Mouse (Mus musculus) testis, postnatal 14 days (tissue): ENCODE measurements around the gene Sec11a.

Experiments
- DNase-seq: peaks from one replicate; pipeline ENCODE4 v3.0.0; 2021; ENCODE audit warnings: low spot score

Gene Sec11a

DNA sequence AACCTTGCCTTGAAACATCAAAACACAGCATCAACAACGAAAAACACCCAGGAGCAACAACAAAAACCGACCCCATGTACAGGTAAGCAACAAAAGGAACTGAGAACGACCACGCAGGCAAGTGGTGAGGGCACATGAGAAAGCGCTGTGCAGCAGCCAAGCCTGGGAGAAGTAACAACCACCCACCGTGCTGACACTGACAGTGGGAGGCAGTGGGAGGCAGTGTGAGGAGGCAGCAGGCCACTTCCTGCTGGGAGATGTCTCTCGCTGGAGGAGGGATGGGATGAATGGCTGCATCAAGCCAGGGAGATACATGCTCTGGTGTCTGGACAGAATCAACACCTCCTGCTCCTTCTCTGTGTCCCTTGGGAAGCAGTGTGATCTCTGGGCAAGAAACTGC lies 50.4 kb downstream of the Sec11a start:
- DNase-seq, result no peak

DNA sequence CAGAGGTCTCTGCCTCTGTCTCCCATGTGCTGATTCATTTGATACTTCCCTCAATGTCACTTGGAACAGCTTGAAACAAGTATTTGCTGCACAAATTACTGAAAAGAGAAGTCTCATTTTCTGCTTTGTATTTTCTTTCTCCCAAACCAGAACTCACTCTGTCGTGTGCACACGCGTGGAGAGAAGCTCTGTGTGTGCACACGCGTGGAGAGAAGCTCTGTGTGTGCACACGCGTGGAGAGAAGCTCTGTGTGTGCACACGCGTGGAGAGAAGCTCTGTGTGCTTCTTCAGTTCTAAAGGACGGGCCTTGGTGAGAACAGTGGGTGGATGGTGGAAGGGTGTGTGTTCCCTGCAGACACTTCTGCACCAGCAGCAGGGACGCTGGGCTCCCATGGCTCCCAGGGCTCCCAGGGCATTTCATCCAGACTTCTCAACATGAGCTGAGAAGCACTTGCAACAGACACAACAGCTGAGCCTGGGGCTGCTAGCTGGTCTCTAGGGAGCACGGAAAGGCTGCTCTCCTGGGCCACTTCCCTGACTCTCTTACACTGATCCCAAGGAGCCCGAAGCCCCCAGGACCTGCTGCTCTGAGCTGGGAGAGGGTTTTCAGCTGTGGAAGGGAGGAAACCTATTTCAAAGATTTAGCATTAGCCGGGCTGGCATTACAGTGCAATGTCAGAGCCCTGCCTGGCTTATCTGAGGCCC lies 52.6 kb downstream of the Sec11a start:
- DNase-seq, result no peak

DNA sequence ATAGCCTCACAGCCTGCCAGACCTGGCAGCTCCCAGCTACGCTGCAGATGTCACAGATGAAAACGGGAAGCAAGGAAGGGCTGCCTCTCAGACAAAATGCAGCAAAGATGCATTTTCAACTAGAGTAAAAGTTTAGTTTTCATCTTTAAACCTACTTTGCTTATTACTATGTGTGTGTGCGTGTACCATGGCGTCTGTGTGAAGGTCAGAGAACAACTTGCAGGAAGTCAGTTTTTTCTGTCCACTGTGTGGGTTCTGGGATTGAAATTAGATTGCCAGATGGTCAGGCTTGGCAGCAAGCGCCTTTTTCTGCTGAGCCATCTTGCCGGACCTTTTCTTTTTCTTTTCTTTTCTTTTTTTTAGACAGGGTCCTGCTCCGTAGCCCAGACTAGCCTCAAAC lies 53.4 kb downstream of the Sec11a start:
- DNase-seq, result no peak

DNA sequence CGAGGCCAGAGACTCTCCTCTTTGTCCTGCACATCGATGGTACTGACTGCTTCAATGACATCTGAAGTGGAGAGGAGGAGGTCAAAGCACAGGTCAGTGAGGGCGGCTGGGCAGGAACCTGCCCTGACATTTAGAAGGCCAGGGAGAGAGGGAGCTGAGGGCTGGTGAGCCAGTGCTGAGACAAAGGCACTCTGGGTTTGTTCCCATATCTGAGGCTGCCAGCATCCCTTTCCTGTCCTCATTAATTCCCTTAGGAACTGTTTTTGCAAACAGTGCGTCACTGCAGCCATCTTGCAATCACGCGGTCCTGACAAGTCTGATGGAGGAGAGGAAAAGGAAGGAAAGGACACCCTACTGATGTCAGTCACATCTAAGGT lies 53.8 kb downstream of the Sec11a start:
- DNase-seq, result peak; percentile 36

DNA sequence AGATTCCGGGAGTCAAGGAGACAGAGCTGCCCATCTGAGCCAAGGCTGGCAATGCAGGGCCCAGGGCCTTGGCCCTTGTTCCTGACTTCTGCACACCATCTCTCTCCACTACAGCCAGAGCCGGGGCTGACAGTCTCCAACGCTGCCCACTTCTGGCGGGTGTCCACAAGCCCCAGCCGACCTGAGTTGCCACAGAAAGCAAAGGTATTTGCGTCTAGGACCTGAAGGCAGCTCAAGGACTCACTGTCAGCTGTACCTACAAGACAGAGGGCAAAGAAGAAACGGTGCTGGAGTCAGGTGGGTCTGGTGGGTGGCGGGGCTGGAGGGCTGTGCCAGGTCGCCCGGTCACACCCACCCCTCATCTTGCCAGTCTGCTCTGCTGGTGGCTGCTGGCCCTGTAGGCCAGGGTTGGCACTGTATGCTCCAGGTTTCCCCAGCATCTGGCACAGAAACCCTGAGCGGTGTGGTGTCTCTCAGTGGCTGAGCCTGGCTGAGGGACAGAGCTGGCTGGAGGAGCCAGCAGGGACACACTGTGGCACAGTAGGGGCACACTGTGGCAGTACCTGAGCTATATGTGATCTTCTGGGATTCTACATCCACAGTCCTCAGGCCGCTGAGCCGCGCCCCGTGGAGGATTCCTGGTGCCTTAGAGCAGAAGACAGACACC lies 54.4 kb downstream of the Sec11a start:
- no peak for DNase-seq

DNA sequence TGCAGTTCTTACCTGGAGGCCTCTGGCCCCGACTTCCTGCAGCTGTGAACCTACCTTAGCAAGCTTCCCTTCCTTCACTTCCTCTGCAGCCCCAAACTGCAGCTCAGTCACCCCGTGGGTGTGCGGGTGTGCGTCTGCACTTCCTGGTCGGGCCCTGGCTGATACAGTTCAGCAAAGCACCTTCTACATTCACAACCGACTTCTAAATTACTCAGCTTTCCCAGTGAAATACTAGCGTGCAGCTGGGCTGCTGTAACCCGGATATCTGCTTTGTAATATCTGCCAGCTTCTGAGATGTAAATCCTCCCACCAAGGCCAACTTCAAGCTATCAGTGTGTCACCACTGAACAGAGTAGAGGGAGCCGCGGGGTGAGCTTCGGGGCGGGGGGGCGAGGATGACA lies 57.7 kb downstream of the Sec11a start:
- DNase-seq, result no peak

DNA sequence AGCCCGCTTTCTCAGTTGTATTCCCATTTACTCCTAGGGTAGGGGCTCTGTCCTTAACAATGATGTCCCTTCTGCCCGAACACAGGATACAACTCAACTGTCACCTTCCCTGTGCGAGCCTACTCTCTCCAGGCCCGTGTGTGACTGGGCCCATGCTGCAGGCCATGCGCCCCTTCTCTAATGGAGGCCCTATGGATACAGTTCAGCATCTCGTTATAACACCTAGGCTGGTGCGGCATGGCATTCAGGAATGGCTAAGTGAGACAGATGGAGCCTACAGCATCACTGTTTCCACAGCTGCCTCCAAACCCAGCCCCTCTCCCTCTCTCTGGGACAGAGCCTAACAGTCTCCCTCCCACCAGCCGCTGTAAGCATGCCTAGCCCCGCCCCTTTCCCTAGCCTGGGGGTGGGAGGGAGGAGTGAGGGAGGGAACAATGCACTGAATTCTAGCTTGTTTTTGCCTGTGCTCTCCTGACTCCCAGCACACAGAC lies 58.5 kb downstream of the Sec11a start:
- DNase-seq, result peak; percentile 58

DNA sequence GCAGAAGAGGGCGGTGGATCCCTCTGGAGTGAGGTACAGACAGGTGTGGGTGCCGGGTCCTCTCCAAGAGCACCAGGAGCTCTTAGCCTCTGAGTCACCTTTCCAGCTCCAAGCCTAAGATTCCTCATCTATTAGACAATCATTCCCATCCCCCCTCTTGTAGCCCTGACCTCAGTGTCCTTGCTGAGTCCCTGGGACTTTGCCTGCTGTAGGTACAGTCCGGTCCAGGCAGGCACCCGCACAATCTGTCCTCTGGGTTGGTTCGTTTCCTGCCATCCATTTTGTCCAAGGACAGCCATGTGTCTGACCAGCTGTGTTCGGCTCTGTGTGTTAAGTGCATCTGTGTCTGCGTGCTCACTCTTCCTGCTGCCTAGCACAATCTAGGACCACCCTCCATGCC lies 59.0 kb downstream of the Sec11a start:
- DNase-seq, result peak; percentile 30

DNA sequence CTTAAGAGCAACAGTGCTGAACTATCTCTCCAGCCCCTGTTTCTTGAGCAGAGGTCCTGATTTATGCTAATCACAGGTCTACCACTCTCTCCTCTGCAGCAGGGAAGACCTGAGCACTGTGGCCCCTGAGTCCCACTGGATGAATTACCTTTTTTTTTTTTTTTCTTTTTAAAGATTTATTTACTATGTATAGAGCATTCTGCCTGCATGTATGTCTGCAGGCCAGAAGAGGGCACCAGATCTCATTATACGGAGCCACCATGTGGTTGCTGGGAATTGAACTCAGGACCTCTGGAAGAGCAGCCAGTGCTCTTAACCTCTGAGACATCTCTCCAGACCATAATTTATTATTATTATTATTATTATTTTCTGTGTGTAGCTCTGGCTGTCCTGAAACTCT lies 61.9 kb downstream of the Sec11a start:
- DNase-seq, result no peak

DNA sequence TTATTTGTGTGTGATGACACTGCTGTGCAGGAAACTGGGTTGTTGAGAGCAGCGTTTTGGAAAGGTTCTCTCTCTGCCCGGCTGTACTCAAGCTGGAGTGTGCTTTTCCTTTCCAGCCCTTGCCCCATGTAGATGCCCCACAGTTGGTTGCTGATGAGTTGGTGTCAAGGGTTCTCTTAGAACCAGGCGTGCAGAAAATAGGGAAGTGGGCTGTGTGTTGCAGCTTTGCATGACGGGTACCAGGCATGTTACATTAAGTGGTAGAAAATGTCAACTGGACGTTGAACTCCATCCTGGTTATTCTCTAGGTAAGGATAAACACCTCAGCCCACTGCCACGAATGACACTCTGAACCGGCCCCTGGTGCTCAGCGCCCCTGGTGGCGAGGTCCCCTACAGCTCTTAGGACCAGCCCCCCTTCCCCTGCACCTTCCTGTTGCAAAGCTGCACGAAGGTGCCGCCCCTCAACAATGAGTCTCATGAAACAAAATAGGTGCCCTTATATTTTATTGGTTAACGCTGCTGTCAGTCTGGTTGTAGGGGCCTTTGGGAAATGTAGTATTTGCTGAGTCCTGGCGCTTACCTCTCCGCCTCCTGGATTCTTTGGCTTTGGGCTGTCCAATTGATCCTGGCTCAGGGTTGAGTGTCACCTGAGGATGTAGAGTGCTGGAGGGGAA lies 64.6 kb downstream of the Sec11a start:
- peak; percentile 56 for DNase-seq

DNA sequence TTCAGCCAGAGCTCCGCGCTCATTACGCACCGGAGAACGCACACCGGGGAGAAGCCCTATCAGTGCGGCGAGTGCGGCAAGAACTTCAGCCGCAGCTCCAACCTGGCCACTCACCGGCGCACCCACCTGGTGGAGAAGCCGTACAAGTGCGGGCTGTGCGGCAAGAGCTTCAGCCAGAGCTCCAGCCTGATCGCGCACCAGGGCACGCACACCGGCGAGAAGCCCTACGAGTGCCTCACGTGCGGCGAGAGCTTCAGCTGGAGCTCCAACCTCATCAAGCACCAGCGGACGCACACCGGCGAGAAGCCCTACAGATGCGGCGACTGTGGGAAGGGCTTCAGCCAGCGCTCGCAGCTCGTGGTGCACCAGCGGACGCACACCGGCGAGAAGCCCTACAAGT lies 71.9 kb downstream of the Sec11a start:
- DNase-seq, result no peak

DNA sequence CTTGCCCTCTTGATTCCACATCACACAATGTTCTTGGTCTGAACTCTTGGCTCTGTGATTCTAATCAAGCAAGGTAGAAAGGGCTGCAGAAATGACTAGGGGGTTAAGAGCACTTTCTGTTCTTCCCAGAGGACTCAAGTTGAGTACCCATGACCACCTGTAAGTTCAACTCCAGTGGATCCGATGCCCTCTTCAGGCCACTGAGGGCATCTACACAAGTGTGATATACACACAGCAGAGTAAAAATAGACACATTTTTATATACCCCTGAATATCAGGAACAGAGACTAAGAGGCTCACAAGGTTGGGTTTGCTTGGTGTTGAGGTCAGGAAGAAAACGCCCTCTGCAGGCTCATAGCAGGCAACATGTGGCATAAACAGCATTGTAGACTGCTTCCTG lies 73.9 kb downstream of the Sec11a start:
- no peak for DNase-seq

DNA sequence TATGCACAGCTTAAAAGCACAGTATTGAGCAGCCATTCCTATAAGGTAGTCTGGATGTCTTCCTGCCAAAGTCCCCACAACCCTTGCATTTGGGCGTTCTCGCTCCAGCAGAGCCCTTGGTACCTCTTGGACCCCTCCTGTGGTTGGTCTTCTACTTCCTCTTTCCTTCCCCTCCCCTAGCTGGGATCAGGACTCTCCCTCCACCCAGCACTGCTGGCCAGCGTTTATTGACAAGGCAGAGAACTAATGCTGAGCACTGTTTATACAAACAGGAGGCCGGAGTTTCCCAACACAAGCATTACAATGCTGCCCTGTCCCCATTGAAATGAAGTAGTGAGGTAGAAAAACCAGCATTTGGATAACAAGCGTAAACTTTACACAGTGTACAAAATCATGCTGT lies 74.5 kb downstream of the Sec11a start:
- DNase-seq, result no peak

DNA sequence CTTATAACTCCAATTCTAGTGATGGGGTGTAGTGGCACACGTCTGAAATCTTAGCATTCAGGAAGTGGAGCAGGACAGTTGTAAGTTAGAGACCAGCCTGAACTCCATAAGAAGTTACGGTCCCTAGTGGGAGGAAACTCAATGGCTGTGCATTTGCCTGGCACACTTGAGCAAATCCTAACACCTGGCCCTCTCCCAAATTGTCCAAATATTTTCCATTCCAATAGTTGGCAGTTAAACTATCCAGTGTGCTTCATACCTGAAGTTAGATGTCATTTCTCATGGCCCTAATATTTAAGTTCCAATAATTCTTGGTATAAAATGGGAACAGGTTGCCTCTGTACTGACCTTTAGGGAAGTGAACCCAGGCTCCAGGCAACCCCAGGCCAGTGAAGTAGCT lies 78.9 kb downstream of the Sec11a start:
- DNase-seq, result no peak

DNA sequence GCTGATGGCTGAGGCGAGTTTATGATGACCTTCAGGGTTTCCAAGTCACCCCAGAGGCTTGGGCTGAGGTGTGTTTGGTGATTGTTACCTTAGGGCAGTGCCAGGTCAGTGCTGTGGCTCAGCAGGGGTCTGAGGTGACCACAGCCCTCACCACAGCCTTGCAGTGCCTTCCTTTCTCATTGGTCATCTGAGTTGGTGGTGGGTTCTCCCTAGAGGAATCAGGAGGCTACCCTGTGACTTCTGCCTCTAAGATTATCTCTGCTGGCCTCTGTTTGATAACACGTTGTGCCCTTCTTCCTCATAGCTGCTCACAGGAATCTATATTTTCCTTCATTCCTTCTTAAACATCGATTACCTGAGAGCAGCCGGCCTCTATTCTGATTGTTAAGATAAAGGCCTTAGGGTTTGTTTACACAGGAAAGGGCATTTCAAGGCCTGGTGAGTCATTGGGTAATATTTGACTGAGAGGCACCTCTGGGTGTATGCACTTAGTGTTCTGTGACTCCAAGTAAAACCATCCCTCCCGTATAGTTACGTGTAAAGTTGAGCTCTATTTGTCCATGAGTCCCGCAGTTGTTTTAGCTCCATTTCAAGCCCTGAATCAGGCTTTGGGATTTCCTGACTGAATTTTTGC lies 80.9 kb downstream of the Sec11a start:
- no peak for DNase-seq

DNA sequence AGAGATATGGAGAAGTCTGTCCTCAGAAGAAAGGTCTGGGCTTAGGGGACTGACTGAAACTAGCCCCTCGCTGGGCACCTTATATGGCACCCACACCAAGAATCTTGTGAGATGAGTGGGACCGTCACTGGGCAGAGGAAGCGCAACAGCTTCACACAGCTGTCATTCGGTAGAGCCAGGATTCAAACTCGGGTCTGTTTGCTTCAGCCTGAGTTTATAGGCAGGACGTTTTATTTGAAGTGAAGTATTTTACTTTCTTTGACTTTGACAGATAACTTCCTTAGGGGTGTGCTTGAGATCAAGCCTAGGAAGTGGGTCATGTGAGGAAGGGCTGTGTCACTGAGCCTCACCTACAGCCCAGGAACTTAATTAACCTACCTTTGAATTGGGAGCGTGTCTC lies 82.1 kb downstream of the Sec11a start:
- no peak for DNase-seq

DNA sequence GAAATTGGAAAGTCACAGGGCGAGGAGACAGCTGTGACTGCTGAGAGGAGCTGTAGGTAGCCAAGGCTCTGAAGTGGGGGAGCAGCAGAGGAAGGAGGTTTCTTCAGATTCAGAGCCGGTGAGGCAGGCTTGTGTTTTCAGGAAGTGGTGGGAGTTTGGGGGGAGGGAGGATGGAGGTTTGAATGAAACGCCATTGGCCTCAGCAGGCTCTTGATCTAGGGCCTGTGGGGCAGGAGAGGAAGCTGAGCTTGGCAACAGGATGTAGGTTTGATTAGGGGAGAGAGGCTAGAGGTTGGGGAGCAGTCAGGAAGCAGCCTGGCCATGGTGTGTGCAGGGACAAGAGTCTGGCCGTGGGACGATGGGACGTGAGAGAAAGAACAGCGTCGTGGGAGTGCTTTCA lies 82.7 kb downstream of the Sec11a start:
- no peak for DNase-seq

DNA sequence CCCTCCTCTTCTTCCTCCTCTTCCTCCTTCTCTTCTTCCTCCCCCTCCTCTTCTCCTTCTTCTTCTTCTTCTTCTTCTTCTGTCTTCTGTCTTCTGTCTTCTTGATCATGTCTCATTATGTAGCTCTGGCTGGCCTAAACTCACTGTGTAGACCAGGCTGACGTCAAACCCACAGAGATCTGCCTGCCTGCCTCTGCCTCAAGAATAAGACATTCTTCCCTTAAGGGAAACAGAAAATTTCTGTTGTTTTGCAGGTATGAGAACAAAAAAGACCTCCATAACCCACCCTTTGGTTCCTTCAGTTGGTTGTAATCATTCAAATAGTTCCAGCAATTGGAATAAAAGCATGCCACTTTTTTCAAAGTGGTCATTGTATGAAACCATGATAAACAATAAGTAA lies 83.4 kb downstream of the Sec11a start:
- no peak for DNase-seq

DNA sequence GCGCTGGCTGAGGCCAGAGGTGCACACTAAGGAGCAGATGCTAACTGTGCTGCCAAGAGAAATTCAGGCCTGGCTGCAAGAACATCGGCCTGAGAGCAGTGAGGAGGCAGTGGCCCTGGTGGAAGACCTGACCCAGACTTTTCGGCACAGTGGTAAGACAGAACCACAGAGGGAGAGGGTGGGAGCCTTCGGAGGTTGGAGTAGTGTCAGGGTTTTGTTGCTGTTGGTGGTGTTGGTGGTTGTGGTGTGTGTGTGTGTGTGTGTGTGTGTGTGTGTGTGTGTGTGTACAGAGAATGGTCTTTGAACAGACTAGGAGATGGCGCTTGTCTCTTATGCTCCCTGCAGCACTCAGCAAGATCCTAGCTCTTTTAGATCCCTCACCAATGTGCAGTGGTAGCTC lies 84.1 kb downstream of the Sec11a start:
- no peak for DNase-seq

DNA sequence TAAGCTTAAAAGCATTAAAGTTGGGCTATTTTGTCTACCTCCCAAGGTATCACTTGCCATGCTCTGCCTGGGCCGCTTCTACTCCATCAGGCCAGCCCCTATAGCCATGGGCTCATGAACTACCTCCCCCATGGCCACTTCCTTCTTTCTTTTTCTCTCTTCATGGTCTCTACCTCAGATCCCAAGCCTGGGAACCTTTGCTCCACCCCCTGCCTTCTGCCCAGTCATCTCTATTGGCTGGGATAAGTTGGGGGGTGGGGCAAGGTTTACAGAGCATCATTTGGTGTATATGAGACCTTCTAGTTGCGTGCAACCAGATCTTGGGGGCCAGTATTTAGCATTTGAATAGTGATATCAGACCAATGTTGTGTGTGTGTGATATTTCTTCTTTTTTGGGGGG lies 85.1 kb downstream of the Sec11a start:
- DNase-seq, result no peak

DNA sequence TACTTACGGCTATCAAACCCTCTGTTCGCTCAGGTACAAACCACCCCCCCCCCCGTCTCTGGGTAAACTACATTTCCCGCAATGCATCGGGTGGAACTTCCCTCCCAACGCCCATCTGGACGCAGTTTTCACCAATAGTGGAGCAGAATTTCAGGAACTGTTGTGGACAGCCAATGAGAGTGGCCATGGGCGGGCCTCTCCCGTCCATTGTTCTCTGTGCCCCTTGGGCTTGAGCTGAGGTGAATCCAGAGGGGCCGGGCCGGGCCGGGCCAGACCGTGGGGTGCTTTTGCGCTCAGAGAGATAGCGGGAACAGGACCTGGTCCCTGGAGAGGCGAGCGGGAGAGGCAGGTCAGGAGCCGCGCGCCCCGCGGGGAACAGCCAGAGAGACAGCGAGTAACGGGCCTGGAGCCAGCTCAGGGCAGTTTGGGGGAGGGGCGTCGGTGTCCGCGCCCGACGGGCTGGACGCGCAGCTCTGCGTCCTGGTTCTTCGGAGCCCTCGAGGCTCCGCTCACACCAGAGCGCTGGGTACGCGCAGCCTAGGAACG lies 86.8 kb downstream of the Sec11a start, which contains the start of gene Zscan2:
TSS of gene Zscan2 (plus strand) at position 192 of the 546 bp plus-strand sequence.
- peak; percentile 95 for DNase-seq

DNA sequence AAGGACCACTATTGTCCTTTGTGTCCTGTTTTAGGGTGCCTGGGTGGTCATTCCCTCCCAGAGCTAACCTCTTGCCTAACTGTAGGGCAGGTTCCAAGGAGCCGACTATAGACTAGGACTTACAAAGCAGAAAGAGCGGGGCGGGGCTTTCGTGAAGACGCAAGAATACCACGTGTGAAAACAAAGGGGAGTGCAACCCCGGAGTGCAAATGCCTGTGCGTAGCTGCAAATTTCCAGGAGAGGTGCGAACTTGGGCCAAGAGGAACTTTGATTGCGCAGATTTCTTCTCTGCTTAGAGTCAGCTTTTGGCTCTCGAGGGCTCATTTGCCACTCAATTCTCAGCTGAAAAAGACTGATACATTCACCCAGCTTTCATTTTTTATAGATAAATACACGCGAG lies 87.4 kb downstream of the Sec11a start:
- peak; percentile 47 for DNase-seq

DNA sequence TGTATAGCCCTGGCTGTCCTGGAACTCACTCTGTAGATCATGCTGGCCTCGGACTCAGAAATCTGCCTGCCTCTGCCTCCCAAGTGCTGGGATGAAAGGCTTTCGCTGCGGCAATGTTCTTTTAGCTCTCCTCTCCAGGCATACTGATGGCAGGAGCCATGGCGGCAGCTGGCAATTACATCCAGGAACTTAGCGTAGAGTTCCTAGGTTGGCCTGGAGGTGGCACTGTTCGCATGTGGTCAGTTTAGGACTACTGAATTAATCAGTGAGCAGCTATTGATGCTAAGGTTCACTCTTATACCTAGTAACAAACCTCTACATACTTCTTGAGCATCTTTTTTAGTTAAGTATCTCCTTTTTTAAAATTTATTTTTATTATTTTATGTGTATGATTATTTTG lies 90.4 kb downstream of the Sec11a start:
- peak; percentile 59 for DNase-seq
